Mouse (Mus musculus) liver, postnatal 0 days (tissue): ENCODE results near the gene Ptprf.
A peak's percentile ranks its signal among the peaks of the same experiment; 100 is the strongest.

Experiments used
- CTCF ChIP-seq: sonication (generic); IDR thresholded peaks from 2 replicates; pipeline ENCODE4 v1.5.1; 2016; ENCODE audit warnings: antibody characterized with exemption, low read depth
- EP300 ChIP-seq: IDR thresholded peaks from 2 replicates; pipeline ENCODE4 v1.6.1; 2016; ENCODE audit warnings: antibody characterized with exemption, low read depth, mild to moderate bottlenecking

GRCm38 (mm10) chr4:118270706-118271105 is 20.5 kb downstream of the Ptprf start:
- TF ChIP-seq CTCF (peak; percentile 43), EP300 (no peak)
